Mouse (Mus musculus): ENCODE data around the gene Sema6d.

DNA sequence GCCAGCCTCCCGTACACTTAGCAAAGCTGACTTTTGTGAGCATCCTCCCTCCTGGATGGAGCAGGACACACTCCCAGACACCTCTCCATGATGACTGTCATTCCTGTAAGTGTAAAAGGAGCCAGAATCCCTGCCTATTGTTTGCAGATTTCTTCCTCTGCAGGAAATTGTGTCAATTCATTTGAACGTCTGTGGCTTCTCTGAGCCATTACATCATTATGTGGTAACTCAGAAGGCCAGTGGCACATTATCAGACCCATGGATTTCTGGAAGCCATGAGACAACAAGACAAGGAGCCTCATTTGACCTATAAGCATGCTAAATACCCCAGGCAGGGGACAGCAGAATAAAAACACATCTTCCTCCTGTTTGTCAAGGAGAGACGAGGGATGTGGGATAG lies 327.0 kb downstream of the Sema6d start:
- TF ChIP-seq CTCF (IDR thresholded peaks at IDR 0.05; ENCODE audit: control insufficient read depth, insufficient read depth, low read length), result no peak
- TF ChIP-seq POLR2A (IDR thresholded peaks at IDR 0.05; ENCODE audit: borderline replicate concordance, control insufficient read depth, low read depth, low read length), result no peak
